Mouse (Mus musculus) spleen, postnatal 10 days (tissue): ENCODE measurements around the gene Gpr83.

Experiments used
- DNase-seq, 2 experiments: peaks; one replicate each; pipeline ENCODE4 v3.0.0; 2021 to 2022; ENCODE audit warnings: low spot score in 2 of 2

The Gpr83 gene

DNA sequence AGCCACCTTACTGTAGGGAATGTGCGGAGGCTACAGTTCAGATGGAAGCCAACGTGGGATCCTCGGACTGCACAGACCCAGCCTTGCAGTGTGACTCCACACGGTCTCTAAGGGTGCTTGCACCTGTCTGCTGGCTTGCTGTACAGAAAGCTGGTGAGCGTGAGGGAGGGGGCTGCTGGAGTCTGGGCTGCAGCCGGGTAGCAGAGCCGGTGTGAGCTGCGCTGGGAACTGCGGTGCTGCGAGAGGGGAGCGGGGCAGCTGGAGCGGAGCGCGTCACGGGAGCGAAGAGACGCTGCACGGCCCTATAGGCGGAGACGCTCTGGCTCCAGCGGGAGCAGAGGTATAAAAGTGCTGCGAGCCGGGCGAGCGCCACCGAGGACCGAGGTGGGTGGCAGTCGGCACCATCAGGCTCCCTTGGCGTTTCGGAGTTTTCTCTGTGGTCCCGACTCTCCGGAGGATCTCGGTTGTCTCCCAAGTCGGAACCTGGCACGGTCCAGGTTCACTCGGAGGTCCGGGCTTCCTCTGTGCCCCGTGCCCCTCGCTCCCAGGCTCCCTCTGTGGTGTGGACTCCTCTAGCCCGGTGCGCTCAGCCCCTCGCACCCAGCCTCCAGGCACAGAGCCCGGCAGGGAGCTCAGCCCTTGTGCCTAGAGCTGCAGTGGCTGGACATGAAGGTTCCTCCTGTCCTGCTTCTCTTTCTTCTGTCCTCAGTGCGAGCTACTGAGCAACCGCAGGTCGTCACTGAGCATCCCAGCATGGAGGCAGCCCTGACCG, at the start of gene Gpr83:
Gpr83 (plus strand) TSS at position 343 of the 772 bp plus-strand sequence.
- no peak for DNase-seq

DNA sequence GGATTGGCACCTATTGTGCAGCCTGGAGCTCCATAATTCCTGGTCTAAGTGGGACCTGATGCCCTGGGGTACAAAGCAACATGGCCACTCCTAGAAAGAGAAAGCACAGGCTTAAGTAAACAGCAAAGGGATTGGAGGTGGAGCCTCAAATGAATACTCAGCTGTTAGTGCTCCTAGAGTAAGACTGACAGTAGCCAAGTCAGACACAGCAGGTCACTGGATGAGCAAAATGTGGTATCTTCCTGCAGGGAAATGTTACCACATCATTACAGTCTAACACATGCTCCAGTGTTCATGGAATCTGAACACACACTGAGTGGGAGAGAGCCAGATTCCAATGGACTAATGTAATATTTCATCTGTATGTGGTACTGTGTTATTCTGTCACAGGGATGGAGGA, 38.6 kb upstream of the Gpr83 start:
- no peak for DNase-seq

DNA sequence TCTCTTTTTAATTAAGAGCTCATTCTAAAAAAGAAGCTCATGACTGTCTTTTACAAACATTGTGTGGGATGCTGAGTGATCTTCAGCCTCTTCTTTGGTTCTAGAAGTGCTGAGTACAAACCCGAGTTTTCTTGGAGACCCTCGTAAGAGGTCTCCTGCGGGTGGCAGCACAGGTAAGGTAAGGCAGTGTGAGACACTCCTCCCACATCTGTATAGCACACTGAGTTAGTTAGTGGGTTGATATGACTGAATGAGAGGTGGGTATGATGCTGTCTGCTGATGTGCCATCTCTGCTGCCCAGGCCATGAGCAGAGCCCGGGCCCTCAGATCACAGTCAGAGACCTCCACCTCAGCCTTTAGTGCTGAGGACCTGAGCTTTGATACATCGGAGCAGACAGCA, 35.2 kb upstream of the Gpr83 start:
- DNase-seq, result no peak

GRCm38 (mm10) chr9:14827875-14828274, 32.1 kb upstream of the Gpr83 start:
- DNase-seq, result no peak

DNA sequence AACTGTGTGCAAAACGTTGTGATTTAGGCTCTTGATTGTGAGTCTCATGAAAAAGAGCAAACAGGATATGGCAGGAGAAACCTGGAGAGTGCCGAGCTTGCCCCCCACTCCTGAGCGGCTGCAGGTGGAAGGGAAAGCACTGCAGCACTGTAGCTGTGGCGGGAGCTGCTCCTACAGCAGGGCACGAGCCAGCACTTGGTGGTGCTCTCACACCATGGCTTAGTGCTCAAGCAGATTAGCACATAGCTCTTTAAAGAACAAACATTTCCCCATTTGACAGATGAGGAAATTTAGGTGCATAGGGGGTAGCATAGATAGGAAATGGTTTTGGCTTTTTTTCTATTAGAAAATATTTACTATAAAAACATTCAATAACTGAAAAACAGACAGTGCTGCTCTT, 28.0 kb upstream of the Gpr83 start:
- DNase-seq, result no peak

DNA sequence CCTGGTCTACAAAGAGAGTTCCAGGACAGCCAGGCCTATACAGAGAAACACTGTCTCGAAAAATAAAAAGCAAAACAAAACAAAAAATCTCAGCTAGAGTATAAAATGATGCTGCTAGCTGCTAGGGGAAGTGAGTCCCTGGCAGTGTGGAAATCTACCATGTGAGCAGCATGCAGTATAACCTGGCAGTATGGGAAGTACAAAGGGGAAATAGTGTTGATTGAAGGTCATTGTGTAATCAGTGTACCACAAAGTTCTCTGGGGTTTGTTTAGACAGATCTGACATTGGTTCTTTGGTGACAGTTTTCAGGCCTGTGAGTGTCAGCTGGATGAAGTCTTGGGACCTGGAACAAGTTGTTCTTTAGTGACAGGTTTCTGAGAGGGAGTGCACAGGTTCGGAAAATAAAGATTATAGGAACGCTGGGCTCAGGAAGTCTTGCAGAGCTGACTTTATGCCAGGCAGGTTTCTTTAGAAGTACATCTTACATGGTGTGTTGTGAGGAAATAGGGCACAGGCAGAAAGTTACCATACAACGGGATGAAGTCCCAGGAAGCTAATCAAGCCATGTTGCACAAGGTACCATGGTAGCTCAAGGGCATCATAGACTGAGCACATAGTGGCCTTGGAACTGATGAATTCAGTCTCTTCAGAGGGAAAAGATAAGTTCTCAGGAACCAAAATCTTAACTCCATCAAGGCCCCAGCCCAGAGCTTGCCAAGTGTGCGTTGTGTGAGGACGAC, 24.5 kb upstream of the Gpr83 start:
- DNase-seq, result no peak

- peak in 1 of 2 experiments; percentile 33 for DNase-seq
Measured at GRCm38 (mm10) chr9:14839527-14839926, 20.5 kb upstream of the Gpr83 start.

DNA sequence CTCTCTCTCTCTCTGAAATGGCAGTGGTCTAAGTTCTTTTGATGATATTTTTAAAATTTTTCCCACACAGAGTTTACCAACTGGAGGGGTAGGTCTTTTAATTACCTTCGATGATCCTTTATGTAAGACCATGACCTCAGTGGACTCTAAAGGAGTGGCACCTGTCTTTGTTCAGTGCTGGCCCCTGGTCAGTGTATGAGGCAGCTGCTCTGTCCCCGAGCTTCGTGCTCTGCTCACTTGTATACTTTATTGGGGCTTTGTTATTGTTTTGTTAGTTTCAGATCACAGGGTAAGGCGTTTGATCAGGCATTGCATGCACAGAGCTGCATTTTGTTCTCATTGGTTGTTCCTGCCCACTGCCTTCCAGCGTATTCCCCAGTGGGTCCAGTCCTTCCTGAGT, 20.0 kb upstream of the Gpr83 start:
- DNase-seq, result no peak

GRCm38 (mm10) chr9:14841878-14842761, 17.9 kb upstream of the Gpr83 start:
- DNase-seq, result no peak

DNA sequence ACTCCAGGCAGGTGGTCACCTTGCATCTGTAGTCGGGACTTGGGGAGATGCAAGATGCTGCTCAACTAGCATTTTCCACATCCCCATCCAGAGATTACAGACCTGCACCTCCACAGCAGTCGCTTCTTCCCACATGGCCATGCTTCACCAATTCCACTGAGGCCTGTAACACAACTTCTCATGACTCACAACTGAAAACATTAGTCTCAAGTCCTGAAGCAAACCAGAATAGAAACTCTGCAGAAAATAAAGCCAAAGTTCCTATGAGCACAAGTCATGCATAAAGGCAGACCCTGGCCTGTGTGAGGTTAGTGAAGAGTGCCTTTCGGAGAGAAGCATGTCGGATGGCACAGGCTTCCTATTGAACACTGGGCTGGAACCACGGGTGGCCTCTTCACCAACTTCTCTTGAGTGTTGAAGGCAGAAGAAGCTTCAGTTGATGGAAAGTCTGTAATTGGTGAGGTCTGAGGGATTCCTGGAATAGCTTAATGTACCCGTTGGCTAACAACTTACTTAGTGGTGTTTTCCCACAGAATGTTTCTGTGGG, 16.6 kb upstream of the Gpr83 start:
- DNase-seq, result no peak

GRCm38 (mm10) chr9:14843901-14844300, 16.1 kb upstream of the Gpr83 start:
- DNase-seq, result no peak

- no peak for DNase-seq
Measured at GRCm38 (mm10) chr9:14846428-14846827, 13.6 kb upstream of the Gpr83 start.

DNA sequence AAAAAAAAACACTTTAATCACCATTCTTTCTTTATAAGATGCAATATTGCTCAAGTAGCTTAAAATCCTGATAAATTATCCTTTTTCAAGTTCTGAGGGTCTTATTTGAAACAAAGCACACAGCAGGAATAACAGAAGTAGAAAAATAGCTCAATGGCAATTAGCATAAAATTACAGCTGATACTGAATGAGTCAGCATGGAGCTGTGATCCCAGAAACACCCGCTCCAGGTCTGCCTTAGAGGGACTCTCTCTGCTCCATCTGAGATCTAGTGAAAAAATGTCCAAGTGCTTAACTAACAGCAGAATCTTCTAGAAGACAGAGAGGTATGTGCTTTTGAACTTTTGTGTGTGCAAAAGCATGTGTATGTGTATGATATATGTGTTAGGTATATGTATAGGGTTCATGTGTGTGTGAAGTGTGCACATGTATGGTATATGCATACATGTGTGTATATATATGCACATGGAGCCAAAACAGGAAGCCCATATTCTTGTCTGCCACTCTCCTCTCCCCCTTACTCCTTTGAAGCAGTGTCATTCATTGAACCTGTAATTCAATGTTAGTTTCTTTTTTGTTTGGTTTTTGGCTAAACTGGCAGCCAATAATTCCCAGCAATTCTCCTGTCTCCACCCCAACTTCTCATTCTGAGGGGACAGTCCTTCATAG, 11.6 kb upstream of the Gpr83 start:
- DNase-seq, result no peak

GRCm38 (mm10) chr9:14854585-14854984, 5.4 kb upstream of the Gpr83 start:
- DNase-seq, result no peak

DNA sequence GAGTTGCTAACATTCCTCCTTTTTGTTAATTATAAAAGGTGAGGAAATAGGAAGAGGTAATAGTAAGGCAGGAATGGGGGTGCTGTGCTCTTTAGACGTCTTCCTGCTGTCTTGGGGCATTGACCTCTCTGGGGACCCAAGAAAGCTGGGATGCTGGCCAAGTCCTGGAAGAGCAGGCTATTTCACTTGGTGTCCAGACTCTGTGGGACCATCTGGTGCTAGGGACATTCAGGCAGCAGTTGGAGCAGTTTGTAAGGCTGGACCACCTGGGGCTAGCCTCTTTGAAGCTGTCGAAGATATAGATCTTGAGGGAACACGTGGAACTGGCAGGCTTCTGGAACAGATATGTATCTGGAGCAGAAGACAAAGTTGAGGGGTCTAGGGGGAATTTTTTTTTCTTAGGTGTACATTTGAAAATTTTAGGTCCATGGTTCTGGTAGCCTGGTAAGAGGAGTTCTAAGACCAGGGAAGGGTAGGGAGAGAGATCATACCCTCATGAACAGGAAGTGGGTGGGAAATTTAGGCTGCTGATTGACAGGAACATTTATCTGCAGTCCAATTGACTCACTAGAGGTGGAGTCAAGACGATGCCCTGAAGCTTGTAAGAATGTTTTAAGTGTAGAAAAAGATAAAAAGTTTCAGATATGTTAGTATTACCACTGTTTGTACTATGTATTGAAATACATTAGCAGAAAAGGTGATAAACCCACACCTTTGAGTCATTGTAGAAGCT, 2.9 kb upstream of the Gpr83 start:
- no peak for DNase-seq

DNA sequence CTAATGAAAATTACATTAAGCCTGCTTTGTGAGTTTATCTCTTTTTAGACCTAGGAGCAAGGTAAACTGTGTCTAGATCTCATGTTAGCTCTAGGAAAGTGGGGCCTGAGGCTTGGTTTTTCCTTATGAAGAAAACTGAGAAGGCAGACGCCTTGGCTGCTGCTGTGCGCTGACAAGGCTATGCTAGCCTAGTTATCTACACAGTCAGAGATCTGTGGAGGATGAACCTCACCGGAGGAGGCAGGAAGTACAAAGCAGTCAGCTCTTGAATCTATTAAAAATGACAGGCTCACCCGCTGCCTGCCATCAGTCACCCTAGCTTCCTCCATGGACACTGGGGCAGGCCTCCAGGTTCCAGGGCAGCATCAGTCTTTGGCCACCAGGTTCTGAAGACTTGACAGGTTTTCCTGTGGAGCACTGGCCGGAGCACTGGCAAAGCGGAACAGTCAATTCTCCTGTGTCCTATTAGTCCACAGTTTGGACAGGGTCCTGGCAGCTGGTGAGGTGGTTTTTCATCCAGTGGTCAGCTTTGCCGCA, 1.8 kb upstream of the Gpr83 start:
- DNase-seq, result no peak

GRCm38 (mm10) chr9:14858782-14859181, 1.2 kb upstream of the Gpr83 start:
- DNase-seq, result no peak

GRCm38 (mm10) chr9:14863126-14863525, 3.1 kb downstream of the Gpr83 start:
- DNase-seq, result no peak

DNA sequence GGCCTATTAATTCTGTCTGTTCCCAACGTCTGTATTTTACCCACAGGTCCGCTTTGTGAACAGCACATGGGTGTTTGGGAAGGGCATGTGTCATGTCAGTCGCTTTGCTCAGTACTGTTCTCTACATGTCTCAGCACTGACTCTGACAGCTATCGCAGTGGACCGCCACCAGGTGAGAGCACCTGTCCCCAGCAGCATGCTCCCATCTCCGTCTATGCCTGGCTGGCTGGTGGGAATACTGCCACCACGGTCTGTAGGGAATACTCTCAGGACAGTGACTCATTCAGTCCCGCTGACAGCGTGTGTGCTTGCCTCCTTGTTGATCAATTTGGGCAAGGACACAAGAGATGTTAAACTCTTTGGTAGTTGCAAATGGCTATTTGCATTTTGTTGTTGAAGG, 4.7 kb downstream of the Gpr83 start:
- no peak for DNase-seq

DNA sequence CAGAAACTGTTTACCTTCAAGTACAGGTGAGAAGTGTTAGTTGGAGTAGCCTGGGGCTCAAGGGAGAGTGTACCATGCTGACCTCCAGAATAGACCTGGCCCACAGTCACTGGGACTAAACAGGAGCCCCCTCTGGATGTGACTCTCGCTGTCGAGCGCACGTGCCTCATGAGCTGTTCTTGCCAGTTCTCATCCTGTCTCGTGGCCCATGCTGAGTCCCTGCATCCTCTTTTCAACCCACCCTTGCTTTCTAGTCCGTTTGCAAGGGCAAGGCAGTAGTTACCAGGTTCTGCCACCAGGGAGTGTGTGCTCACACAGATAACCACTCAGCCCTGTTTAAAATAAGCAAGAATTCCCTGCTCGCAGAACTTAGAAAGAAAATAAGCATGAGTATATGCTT, 6.9 kb downstream of the Gpr83 start:
- peak in 1 of 2 experiments; percentile 71 for DNase-seq
